Mouse (Mus musculus): ENCODE results near the gene Gm43552.

Gene Gm43552

DNA sequence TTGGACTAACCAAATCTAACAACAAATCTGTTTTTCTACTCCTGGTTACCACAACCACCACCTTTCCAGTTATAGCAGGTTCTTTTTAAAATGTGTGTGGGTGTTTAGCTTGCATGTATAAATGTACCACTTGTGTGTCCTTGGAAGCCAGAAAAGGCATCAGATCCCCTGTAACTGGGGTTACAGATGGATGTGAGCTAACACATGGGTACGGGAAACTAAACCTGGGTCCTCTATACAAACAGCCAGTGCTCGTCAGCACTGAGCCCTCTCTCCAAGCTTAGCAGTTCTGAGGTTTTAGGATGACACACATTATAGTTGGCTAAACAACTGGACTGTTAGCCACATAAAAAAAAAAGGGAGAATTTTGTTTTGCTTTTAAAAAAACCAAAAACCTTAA is 106.9 kb downstream of the Gm43552 start:
- no peak for DNase-seq (ENCODE audit: extremely low read depth, low read depth, low spot score)
